Mouse (Mus musculus) embryonic fibroblast, embryonic 13.5 days (primary cell): Measurements from ENCODE around the gene Rhof.

ENCODE experiments used
- CTCF ChIP-seq: IDR thresholded peaks from 2 replicates; pipeline ENCODE4 v1.5.1; 2011; ENCODE audit warnings: mild to moderate bottlenecking, control low read depth, low read length, moderate library complexity, borderline replicate concordance; ENCODE audit not compliant: insufficient read depth
- POLR2A ChIP-seq: IDR thresholded peaks from 2 replicates; pipeline ENCODE4 v1.6.1; 2011; ENCODE audit warnings: low read depth, mild to moderate bottlenecking, control low read depth, low read length, moderate library complexity

- no peak for TF ChIP-seq CTCF
- TF ChIP-seq POLR2A = no peak
Measured at GRCm38 (mm10) chr5:123180390-123180789, 47.9 kb upstream of the Rhof start.
